Mouse (Mus musculus): Measurements from ENCODE around the gene Tpcn1. TPM values are rescaled to one million over a fixed set of nuclear protein-coding genes. Genes with fewer than 3 reads are reported as not detected.

Tpcn1 gene
- polyA plus RNA-seq, 1 experiment from 2014 or later: 30.6 TPM

Other genes with a start within 250 kb of the Tpcn1 start
- gene Lhx5, start 157.0 kb downstream of the Tpcn1 start, polyA plus RNA-seq (2015; fragmentation: Nextera tagmentation; extraction: Ambion mirVana): not detected in 2 replicates
- 13.3 and 15.3 TPM in 2 replicates for gene Sdsl, start 115.9 kb downstream of the Tpcn1 start, polyA plus RNA-seq (2015; fragmentation: Nextera tagmentation; extraction: Ambion mirVana)
- not detected in 2 replicates for gene Sds, start 112.1 kb downstream of the Tpcn1 start, polyA plus RNA-seq (2015; fragmentation: Nextera tagmentation; extraction: Ambion mirVana)
- gene Plbd2, start 85.0 kb downstream of the Tpcn1 start, polyA plus RNA-seq (2015; fragmentation: Nextera tagmentation; extraction: Ambion mirVana): 54.9 and 57.3 TPM in 2 replicates
- gene Slc8b1, start 77.5 kb downstream of the Tpcn1 start, polyA plus RNA-seq (2015; fragmentation: Nextera tagmentation; extraction: Ambion mirVana): 10.1 and 14.2 TPM in 2 replicates
- 1.5 TPM in 2 replicates for gene Iqcd, start 343 bp upstream of the Tpcn1 start, polyA plus RNA-seq (2015; fragmentation: Nextera tagmentation; extraction: Ambion mirVana)
- 18.0 and 18.4 TPM in 2 replicates for gene Rita1, start 23.9 kb upstream of the Tpcn1 start, polyA plus RNA-seq (2015; fragmentation: Nextera tagmentation; extraction: Ambion mirVana)
- 53.7 and 54.8 TPM in 2 replicates for gene Ddx54, start 24.1 kb upstream of the Tpcn1 start, polyA plus RNA-seq (2015; fragmentation: Nextera tagmentation; extraction: Ambion mirVana)
- gene Cfap73, start 45.6 kb upstream of the Tpcn1 start, polyA plus RNA-seq (2015; fragmentation: Nextera tagmentation; extraction: Ambion mirVana): not detected in 2 replicates
- gene Rasal1, start 60.1 kb upstream of the Tpcn1 start, polyA plus RNA-seq (2015; fragmentation: Nextera tagmentation; extraction: Ambion mirVana): 0.66 and 0.70 TPM in 2 replicates
- 5.4 and 7.9 TPM in 2 replicates for gene Dtx1, start 123.3 kb upstream of the Tpcn1 start, polyA plus RNA-seq (2015; fragmentation: Nextera tagmentation; extraction: Ambion mirVana)
- 0.44 and 0.51 TPM in 2 replicates for gene Oas2, start 161.2 kb upstream of the Tpcn1 start, polyA plus RNA-seq (2015; fragmentation: Nextera tagmentation; extraction: Ambion mirVana)
- gene Oas3, start 189.0 kb upstream of the Tpcn1 start, polyA plus RNA-seq (2015; fragmentation: Nextera tagmentation; extraction: Ambion mirVana): 0.09 and 0.11 TPM in 2 replicates
- not detected in 2 replicates for gene Oas1e, start 206.9 kb upstream of the Tpcn1 start, polyA plus RNA-seq (2015; fragmentation: Nextera tagmentation; extraction: Ambion mirVana)
- gene Oas1c, start 223.8 kb upstream of the Tpcn1 start, polyA plus RNA-seq (2015; fragmentation: Nextera tagmentation; extraction: Ambion mirVana): 0.32 and 0.44 TPM in 2 replicates

Measured in kidney, embryonic 16.5 days (tissue).